Mouse (Mus musculus): ENCODE measurements around the gene Tkt.

GRCm38 (mm10) chr14:30541541-30541940, 6.6 kb upstream of the Tkt start:
- no peak for TF ChIP-seq CTCF (IDR thresholded peaks at IDR 0.05; ENCODE audit: borderline replicate concordance, control insufficient read depth, extremely low read depth, insufficient read depth, low read length, poor library complexity)
- TF ChIP-seq POLR2A (IDR thresholded peaks at IDR 0.05; ENCODE audit: control insufficient read depth, extremely low read depth, insufficient read depth, low read length, poor library complexity): no peak

Data from thymus, adult 2 months (tissue).